Mouse (Mus musculus) kidney, embryonic 14.5 days (tissue): ENCODE results near the gene Ric8b. TPM values are rescaled to one million over a fixed set of nuclear protein-coding genes. Genes with fewer than 3 reads are reported as not detected.

Experiments
- ATAC-seq: fragments of 200-750 bp; cut with Nextera tagmentation; 2 replicates; pipeline ENCODE4 v1.8.0; 2017; ENCODE audit warnings: moderate number of reproducible peaks, mild to moderate bottlenecking, moderate TSS enrichment, moderate library complexity; ENCODE audit not compliant: low FRiP score, low TSS enrichment
- H3K27ac ChIP-seq: fragments of 300-500 bp; sonication (generic); 2 replicates; pipeline ENCODE4 v1.5.1; 2014; ENCODE audit warnings: low read depth, mild to moderate bottlenecking, low read length, moderate library complexity, mixed read lengths
- H3K27me3 ChIP-seq: fragments of 300-500 bp; sonication (generic); 2 replicates; pipeline ENCODE4 v1.6.1; 2014; ENCODE audit warnings: mild to moderate bottlenecking, low read length; ENCODE audit not compliant: control insufficient read depth, insufficient read depth
- H3K36me3 ChIP-seq: fragments of 300-500 bp; sonication (generic); 2 replicates; pipeline ENCODE4 v1.6.1; 2014; ENCODE audit warnings: low read length, mixed read lengths; ENCODE audit not compliant: control insufficient read depth, insufficient read depth
- H3K4me1 ChIP-seq: fragments of 300-500 bp; sonication (generic); 2 replicates; pipeline ENCODE4 v1.6.1; 2014; ENCODE audit warnings: low read length, mixed read lengths; ENCODE audit not compliant: control insufficient read depth, insufficient read depth
- H3K4me2 ChIP-seq: fragments of 300-500 bp; sonication (generic); replicated peaks from 2 replicates; pipeline ENCODE4 v1.6.1; 2014; ENCODE audit warnings: low read depth, mild to moderate bottlenecking, low read length
- H3K4me3 ChIP-seq: fragments of 300-500 bp; sonication (generic); 2 replicates; pipeline ENCODE4 v1.5.1; 2014; ENCODE audit warnings: mild to moderate bottlenecking, low read length
- H3K9ac ChIP-seq: fragments of 300-500 bp; sonication (generic); 2 replicates; pipeline ENCODE4 v1.6.1; 2014; ENCODE audit warnings: low read depth, mild to moderate bottlenecking, low read length, moderate library complexity
- H3K9me3 ChIP-seq: fragments of 300-500 bp; sonication (generic); 2 replicates; pipeline ENCODE4 v1.6.1; 2016; ENCODE audit warnings: low read length; ENCODE audit not compliant: control insufficient read depth
- WGBS: fragments of 180-500 bp; shearing (Covaris S2); extraction: QIAGEN DNeasy Blood & Tissue Kit; methylation state at CpG from one replicate; pipeline ENCODE4 v1.1.7; 2014; 5-methylcytosine and 5-hydroxymethylcytosine counted together
- polyA plus RNA-seq: library from polyadenylated mRNA; unstranded; fragments of >200 nt; fragmentation: Nextera tagmentation; extraction: Ambion mirVana; gene quantifications from 2 replicates; pipeline ENCODE4 v1.2.1, GENCODE M21; 2014

The Ric8b gene
- polyA plus RNA-seq, 1 experiment from 2014 or later, result 19.3 TPM

DNA sequence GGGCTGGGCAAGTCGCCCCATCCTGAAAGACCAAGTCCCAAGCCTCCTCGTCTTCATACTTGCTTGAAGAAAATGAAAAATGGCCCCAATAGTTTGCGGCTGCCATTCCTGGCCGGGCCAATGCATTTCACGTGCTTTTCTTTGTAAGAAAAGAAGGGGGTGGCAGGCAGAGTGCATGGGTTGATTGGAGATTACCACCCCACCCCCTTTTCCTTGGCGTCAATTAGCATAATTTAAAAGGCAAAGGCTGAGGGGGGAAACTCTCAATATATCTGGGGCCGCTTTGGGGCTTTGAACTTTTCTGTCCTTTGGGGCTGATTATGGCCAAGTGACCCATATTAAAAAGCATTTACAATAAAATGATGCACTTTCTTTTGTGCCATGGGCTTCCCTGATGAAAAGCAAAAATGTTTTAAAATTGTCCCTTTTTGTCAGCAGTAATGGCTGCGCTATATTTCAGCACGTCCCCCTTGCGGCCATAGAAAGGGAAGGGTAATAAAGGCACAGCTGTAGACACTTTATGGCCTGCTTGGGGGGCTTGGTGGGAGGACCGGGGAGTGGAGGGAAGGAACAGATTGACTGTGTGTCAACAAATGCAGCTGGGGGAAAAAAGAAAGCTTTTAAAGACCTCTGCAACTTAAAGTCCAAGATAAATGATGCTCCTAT, 105.4 kb downstream of the Ric8b start:
- no peak overlapping the region; the same call in 1 of the 2 replicates for H3K27ac ChIP-seq
- H3K9ac ChIP-seq, result no peak overlapping the region
- H3K9me3 ChIP-seq, result no peaks in the 10 kb centered on the region

DNA sequence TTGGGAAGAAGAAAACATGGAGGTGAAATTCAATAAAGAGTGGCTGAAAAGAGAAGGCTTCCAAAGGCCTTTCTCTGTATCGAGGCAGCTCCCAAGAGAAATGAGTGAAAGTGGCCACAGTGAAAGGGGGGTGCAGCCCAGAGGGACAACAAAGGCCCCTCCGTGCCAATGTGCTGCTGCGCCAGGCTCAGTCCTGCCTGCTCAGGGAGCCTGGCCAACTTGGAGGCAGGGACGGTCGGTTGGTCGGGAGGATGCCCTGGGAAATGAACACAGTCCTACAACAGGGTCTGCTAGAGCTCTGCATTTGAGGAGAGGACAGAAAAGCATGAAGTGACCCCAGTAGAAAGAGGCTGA, 105.9 kb downstream of the Ric8b start:
- WGBS, result 20% methylated on average over 6 of the region's 6 CpGs
- Histone ChIP-seq H3K36me3 (peaks cover 5% of the 10 kb centered on the region; the same call in 1 of the 2 replicates), H3K4me3 (no peak overlapping the region), H3K27ac (no peak overlapping the region; the same call in 1 of the 2 replicates), H3K4me2 (no peak overlapping the region), H3K4me1 (peaks cover 9% of the 10 kb centered on the region; the same call in 1 of the 2 replicates), H3K9ac (no peak overlapping the region), H3K9me3 (no peaks in the 10 kb centered on the region), H3K27me3 (no peaks in the 10 kb centered on the region)
- ATAC-seq, result no peak

More for the DNA sequence above, 105.4 kb downstream of the Ric8b start:
- H3K36me3 ChIP-seq, result peaks cover 8% of the 10 kb centered on the region; the same call in 1 of the 2 replicates
- no peak for ATAC-seq
- 19% methylated on average over 11 of the region's 11 CpGs for WGBS
- H3K27me3 ChIP-seq, result no peaks in the 10 kb centered on the region
- H3K4me2 ChIP-seq, result no peak overlapping the region
- H3K4me3 ChIP-seq, result no peak overlapping the region
- peaks cover 9% of the 10 kb centered on the region; the same call in 1 of the 2 replicates for H3K4me1 ChIP-seq

DNA sequence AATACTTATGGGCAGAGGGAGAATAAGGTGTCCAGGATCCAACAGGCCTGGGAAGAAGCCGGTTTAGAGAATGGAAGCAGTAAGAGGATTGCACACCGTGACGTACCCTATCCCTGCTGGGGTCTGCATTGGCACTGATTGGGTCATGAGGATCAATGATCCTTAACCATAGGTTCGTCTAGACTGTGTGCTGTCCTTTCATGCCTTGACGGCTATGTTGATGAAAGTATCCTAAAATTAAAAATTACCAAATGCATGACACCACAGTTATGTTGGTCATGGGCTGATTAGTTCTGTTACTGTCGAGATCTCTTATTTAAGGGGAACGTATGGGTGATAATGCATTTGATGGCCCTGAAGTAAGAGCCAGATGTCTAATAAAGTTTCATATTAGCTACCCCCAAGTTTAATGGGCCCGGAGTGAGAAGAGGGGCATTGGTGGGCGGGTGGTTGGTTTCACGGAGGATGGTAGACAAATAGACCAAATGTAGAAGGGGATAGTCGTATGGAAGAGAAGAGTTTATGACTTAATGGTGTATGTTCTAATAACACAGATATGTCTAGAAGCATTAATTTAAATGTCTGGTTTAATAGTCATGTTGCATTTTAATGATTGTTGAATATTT, 108.5 kb downstream of the Ric8b start:
- Histone ChIP-seq H3K27ac (no peak overlapping the region), H3K9me3 (no peaks in the 10 kb centered on the region), H3K4me2 (no peak overlapping the region), H3K27me3 (no peaks in the 10 kb centered on the region), H3K4me1 (peaks cover 9% of the 10 kb centered on the region; the same call in 1 of the 2 replicates), H3K9ac (no peak overlapping the region), H3K36me3 (no peaks in the 10 kb centered on the region), H3K4me3 (no peak overlapping the region)
- WGBS, result 86% methylated on average over 11 of the region's 11 CpGs
- peak; percentile 95; the same call in 1 of the 2 replicates for ATAC-seq

DNA sequence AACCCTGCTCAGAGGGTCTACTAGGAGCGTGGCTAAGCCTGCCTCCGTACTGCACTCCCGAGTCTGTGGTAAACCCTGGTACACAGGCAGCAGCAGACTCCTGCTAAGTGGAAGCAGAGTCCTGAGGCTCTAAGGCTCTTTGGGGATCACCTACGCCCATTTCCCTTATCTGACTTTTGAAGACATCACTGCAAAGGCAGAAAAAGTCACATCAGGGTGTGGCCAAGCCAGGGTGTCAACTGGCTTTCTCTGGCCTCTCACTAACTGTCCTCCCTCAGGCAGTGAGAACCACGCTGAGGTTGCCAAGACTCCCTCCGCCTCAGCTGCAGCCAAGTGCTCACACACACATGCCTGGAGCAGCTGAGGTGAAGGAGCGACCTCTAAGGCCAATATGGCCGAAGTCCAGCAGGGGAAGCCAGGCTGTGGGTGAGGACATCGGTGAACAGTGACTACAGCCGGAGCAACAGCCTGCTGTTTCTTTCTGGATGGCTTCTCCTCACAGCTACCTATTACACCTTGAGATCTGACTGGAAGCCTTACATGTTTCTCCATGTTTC, 110.3 kb downstream of the Ric8b start:
- no peak for ATAC-seq
- Histone ChIP-seq H3K4me2 (no peak overlapping the region), H3K36me3 (no peaks in the 10 kb centered on the region), H3K9me3 (no peaks in the 10 kb centered on the region), H3K4me3 (no peak overlapping the region), H3K27me3 (no peaks in the 10 kb centered on the region), H3K9ac (no peak overlapping the region), H3K4me1 (peaks cover 4% of the 10 kb centered on the region; the same call in 1 of the 2 replicates), H3K27ac (no peak overlapping the region)
- WGBS, result 71% methylated on average over 10 of the region's 10 CpGs

DNA sequence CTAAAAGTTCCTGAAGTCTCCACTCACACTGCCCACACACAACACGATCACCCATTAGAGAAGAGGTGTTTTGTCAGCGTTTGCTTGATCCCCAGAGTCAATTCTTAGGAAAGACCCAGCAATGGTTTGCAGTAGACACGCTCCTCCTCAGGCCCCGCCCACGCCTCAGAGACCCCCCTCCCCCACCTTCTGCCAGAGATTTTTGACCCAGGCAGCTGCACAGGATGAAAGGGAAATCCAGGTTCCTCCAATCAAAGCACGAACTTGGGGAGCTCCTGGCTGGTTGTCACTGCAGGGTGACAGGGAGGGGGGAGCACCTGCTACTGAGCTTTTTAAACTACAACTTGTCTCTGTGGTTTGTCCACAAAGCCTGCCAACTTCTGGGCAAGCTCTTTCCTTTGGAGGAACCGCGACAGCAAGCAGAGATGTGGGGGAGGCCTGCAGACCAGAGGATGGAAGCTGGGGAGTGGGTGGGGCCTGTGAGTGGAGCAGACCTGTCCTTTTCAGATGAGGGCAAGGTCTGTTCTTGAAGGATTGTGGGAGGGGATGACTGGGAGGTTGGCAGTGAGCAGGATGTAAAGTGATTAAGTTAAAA, 117.8 kb downstream of the Ric8b start:
- H3K4me1 ChIP-seq, result no peaks in the 10 kb centered on the region
- ATAC-seq, result no peak
- H3K4me3 ChIP-seq, result no peak overlapping the region
- H3K27me3 ChIP-seq, result no peaks in the 10 kb centered on the region
- no peaks in the 10 kb centered on the region for H3K36me3 ChIP-seq
- 22% methylated on average over 8 of the region's 8 CpGs for WGBS
- no peak overlapping the region for H3K4me2 ChIP-seq
- no peak overlapping the region for H3K9ac ChIP-seq
- no peaks in the 10 kb centered on the region for H3K9me3 ChIP-seq
- no peak overlapping the region for H3K27ac ChIP-seq

DNA sequence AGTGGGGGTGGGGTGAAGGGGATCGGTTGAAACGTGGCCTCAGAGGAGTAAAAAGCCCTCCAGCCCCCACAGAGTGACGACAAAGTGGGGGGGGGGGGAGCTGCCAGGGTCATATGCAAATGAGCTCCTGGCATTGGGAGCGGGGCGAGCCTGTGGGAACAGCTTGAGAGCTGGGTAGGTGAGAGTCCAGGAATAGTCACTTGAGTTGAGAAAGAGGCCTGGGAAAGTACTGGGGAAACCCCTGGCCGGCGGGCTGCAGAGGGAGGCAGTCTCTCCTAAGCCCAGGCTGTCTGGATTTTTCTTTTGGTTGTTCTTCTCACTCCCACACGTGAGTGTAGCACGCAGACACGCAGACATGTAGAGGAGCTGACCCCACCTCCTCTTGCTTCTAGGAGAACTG, 120.7 kb downstream of the Ric8b start:
- H3K9me3 ChIP-seq, result no peaks in the 10 kb centered on the region
- H3K4me1 ChIP-seq, result no peaks in the 10 kb centered on the region
- no peak for ATAC-seq
- H3K27ac ChIP-seq, result no peak overlapping the region
- no peak overlapping the region for H3K9ac ChIP-seq
- H3K4me3 ChIP-seq, result no peak overlapping the region
- 57% methylated on average over 10 of the region's 10 CpGs for WGBS
- H3K4me2 ChIP-seq, result no peak overlapping the region
- H3K27me3 ChIP-seq, result no peaks in the 10 kb centered on the region
- H3K36me3 ChIP-seq, result no peaks in the 10 kb centered on the region

DNA sequence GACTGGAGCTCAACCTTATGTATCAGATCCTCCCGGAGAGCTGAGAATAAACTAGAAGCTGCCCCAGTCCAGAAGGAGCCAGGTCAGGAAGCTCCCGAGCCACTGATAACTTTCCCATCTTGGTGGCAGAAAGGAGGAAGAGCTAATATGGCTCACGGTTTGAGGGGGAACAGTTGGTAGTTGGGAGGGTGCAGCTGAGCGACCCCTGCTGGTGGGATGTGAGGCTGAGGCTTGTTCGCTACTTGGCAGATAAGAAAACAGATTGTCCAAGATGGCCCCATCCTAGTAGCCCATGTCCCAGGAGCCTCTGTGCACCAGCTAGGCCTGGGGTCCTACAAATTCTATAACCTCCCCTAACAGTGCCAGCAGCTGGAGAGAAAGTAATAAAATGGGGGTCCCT, 121.4 kb downstream of the Ric8b start:
- 88% methylated on average over 5 of the region's 5 CpGs for WGBS
- Histone ChIP-seq H3K27me3 (no peaks in the 10 kb centered on the region), H3K4me3 (no peak overlapping the region), H3K9ac (no peak overlapping the region), H3K9me3 (no peaks in the 10 kb centered on the region), H3K4me1 (no peaks in the 10 kb centered on the region), H3K36me3 (no peaks in the 10 kb centered on the region), H3K4me2 (no peak overlapping the region), H3K27ac (no peak overlapping the region)
- ATAC-seq, result no peak

DNA sequence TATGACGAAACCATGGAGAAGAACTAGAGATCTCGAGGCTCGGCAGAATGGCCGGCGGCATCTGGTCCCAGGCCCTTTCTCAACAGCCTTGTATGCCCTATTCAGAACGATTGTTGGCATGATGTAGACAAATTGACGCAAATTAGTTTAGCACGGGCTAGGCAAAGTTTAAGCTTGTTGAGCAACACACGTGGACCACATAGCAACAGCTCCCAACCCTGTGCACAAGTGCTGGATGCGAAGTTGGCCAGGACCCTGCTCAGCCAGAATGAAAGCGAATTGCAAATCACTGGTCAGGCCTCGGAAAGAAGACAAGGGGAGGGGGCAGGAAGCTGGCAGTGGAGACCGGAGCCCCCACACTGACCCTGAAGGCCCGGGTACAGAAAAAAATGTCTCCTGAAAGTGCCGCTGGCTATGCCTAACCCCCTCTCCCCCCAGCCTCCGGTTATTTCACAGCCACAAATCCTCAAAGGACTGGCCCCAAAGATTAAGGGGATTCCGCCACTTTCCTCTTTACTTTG, 126.8 kb downstream of the Ric8b start:
- Histone ChIP-seq H3K9me3 (no peaks in the 10 kb centered on the region), H3K27ac (no peak overlapping the region), H3K4me1 (peaks cover 6% of the 10 kb centered on the region; the same call in 1 of the 2 replicates), H3K9ac (peak overlapping the region; percentile 44; the same call in 1 of the 2 replicates), H3K27me3 (no peaks in the 10 kb centered on the region), H3K4me3 (peak overlapping the region; percentile 25), H3K4me2 (peak overlapping the region; percentile 46), H3K36me3 (no peaks in the 10 kb centered on the region)
- whole genome bisulfite sequencing, result 26% methylated on average over 17 of the region's 17 CpGs
- ATAC-seq, result no peak
